Mouse (Mus musculus) heart, postnatal 0 days (tissue): Measurements from ENCODE around the gene Pou2f1.

Source experiments
- CTCF ChIP-seq: IDR thresholded peaks from 2 replicates; pipeline ENCODE4 v1.5.1; 2016; ENCODE audit warnings: antibody characterized with exemption, control low read depth, low read depth
- EP300 ChIP-seq: IDR thresholded peaks from 2 replicates; pipeline ENCODE4 v1.6.1; 2016; ENCODE audit warnings: antibody characterized with exemption, low read depth

- TF ChIP-seq EP300: no peak
- no peak for TF ChIP-seq CTCF
Observed at GRCm38 (mm10) chr1:165927507-165928279, 74.8 kb downstream of the Pou2f1 start.
